Mouse (Mus musculus): Measurements from ENCODE around the gene Gcc2.
"Not testable (repeated sequence)": the region's sequence is repeated elsewhere in the genome, so short reads cannot be mapped to it uniquely, and the experiment has no call there.

GRCm38 (mm10) chr10:58337091-58337490 is 81.8 kb downstream of the Gcc2 start:
- not testable (repeated sequence) for TF ChIP-seq CTCF (conservative IDR thresholded peaks at IDR 0.05; ENCODE audit: insufficient read depth, insufficient read length, low read depth, low read length); POLR2A (IDR thresholded peaks at IDR 0.05; ENCODE audit: low read depth, low read length)

Data from kidney, adult 2 months (tissue).